Mouse (Mus musculus) urinary bladder, postnatal 14 days (tissue): Measurements from ENCODE around the gene Ak7.

Source experiments
- DNase-seq: peaks from one replicate; pipeline ENCODE4 v3.0.0; 2021; ENCODE audit warnings: low spot score

Ak7 gene

GRCm38 (mm10) chr12:105705799-105706487 is at the start of gene Ak7:
Gene Ak7 (plus strand): TSS chr12:105705976.
- DNase-seq: peak; percentile 76

DNA sequence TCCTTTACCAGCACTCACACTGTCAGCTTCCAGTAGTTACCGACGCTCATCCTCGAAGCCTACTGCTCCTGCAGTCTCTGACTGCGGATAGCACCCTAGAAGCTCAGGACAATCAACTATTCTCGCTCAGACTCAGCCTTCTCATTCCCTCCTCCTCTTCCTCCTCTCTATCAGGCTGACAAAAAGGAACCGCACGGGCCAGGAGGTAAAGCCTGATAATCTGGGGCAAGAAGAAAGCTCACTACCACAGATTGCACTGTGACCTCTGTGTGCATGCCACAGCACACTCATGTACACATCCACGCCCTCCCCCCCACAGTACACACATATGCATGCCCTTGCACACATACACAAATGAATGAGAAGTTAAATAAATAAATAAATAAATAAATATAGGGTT is 29.5 kb upstream of the Ak7 start:
- DNase-seq: no peak

- no peak for DNase-seq
Measured at GRCm38 (mm10) chr12:105678211-105678610, 27.6 kb upstream of the Ak7 start.

DNA sequence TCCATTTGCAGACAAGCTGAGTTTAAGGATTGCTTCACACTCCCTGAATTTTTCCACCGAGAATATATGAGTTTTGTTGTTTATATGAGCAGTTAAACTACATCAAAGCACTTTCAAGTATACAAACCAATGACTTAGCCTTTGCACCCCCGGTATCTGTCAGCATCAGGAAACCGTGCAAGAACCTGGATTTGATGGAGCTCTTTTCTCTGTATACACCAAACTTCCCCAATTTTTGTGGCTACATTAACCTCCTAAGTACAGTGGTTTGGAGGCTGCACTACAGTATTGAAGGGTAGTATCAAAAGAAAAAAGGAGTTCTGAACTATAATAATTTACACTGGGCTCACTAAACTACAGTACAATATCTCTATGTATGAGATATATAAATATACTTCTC is 27.0 kb upstream of the Ak7 start:
- no peak for DNase-seq

- DNase-seq: peak; percentile 39
Measured at GRCm38 (mm10) chr12:105683933-105684901, 21.6 kb upstream of the Ak7 start, which contains the start of gene Gskip. Gene Gskip (plus strand): TSS chr12:105684829.

- peak; percentile 96 for DNase-seq
Measured at GRCm38 (mm10) chr12:105685001-105685691, 20.6 kb upstream of the Ak7 start, which contains the start of gene Atg2b. Gene Atg2b (minus strand): TSS chr12:105685211.

GRCm38 (mm10) chr12:105686791-105687190 is 19.0 kb upstream of the Ak7 start:
- DNase-seq: no peak

DNA sequence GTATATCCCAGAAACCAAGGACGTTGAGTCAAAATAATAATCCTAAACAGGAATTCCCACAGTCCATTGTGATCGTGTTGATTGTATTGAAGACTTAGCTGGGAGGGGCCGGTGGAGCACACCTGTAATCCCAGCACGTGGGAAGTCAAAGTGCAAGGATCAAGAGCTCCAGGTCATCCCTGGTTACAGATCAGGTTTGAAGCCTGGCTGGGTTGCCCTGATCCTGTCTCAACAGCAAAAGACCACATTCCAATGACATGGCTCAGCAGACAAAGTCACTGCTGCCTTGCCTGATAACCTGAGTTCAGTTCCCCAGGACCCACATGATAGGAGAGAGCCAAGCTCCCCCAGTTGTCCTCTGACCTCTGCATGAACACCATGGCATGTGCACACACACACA is 18.4 kb upstream of the Ak7 start:
- no peak for DNase-seq

- no peak for DNase-seq
Measured at GRCm38 (mm10) chr12:105688546-105688945, 17.2 kb upstream of the Ak7 start.

GRCm38 (mm10) chr12:105689435-105689834 is 16.3 kb upstream of the Ak7 start:
- DNase-seq: no peak

DNA sequence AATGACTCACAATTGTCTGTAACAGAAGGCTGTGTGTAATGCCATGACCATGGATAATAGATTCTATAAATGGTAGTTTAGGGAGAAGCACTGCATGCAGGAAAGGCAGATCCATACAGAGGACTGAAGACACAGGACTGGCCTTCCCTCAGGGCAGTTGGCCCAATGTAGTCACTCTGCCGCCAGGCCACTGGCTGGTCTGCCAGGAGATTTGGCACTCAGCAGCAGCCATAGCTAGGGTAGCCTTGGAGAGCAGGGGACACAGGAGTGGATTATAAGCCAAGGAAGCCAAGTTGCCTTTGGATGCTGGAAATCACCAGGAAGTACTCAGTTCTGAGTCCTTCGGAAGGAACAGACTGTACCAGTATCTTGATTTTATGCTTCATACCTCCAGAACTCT is 11.8 kb upstream of the Ak7 start:
- no peak for DNase-seq

DNA sequence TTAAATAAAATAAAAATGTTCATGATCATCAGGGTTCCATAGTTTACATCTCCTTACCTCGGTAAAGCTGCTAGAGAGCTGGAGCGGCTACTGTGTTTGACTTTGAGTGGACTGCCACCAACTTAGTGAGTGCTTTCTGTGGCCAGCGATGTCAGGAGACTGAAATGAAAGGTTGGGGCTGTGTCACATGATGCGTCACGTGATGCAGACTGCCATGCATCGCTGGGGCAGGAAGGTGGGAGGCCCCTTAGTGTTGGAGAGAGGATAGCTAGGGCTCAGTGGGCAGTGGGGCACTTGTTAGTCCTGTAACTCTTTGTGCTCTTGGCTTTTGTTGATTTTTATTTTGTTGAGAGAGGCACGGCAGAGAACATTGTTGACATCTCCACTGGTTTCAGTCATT is 9.9 kb upstream of the Ak7 start:
- DNase-seq: no peak

DNA sequence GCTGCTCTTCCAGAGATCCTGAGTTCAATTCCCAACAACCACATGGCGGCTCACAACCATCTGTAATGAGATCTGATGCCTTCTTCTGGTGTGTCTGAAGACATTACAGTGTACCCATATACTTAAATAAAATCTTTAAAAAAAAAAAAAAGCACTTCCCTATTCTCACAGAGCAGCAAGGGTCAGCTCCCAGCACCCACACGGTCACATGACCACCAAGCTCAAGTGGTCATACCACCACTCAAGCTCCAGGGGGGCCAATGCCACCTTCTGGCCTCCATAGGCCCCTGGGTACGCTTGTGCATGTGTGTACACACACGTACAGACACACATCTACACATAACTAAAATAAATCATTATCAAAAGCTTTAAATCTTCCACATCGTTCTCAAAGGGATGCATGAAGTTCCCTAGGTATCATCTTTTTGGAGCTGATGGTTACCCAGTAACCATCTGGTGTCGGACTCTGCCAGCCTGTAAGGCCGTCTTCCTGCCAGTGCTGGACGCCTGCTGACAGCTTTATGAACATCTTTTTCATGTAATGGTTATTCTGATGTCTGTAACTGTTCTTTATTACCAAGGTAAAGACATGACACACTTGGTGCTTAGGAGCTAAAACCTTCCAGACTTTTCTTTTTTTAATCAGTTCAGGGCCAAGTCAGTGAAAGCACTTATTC is 8.5 kb upstream of the Ak7 start:
- DNase-seq: no peak

GRCm38 (mm10) chr12:105700433-105700832 is 5.3 kb upstream of the Ak7 start:
- no peak for DNase-seq

- peak; percentile 11 for DNase-seq
Measured at GRCm38 (mm10) chr12:105718616-105719015, 12.8 kb downstream of the Ak7 start.

- DNase-seq: no peak
Measured at GRCm38 (mm10) chr12:105720196-105720595, 14.4 kb downstream of the Ak7 start.

DNA sequence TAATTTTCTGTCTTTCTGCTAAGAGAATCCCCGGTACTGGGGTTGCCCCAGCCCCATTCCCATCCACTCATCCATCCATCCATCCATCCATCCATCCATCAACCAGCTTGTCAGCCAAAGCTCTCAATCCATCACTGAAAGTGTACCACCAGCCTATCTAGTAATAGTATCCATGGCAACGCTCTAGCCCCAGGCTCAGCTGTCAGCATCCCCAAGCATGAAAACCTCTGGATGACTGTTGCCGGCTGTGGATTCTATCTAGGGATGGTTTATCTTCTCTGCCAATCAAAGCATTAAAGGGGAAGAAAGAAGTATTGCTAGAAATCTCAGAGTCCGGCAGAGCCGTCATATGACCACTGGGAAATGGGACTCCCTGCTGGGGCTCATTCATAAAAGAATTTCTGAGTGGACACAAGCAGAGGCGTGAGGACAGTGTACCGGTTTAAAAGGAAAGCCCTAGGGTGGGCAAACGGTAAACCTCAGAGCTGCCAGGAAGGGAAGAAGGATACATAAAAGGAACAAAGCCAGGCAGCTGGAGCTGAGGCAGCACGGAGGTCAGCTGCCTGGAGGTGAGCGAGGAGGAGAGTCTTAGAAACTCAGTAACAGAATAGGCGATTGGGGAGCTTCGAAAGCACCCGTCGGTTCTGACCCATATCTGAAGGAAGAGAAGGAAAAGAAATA is 15.8 kb downstream of the Ak7 start:
- no peak for DNase-seq

GRCm38 (mm10) chr12:105722657-105723056 is 16.9 kb downstream of the Ak7 start:
- DNase-seq: no peak

GRCm38 (mm10) chr12:105724616-105725015 is 18.8 kb downstream of the Ak7 start:
- DNase-seq: no peak

GRCm38 (mm10) chr12:105725736-105726135 is 20.0 kb downstream of the Ak7 start:
- DNase-seq: no peak

GRCm38 (mm10) chr12:105727268-105727667 is 21.5 kb downstream of the Ak7 start:
- DNase-seq: no peak
